11 mouse cellular contexts compared by ENCODE assay signal in the genomic region with DNA sequence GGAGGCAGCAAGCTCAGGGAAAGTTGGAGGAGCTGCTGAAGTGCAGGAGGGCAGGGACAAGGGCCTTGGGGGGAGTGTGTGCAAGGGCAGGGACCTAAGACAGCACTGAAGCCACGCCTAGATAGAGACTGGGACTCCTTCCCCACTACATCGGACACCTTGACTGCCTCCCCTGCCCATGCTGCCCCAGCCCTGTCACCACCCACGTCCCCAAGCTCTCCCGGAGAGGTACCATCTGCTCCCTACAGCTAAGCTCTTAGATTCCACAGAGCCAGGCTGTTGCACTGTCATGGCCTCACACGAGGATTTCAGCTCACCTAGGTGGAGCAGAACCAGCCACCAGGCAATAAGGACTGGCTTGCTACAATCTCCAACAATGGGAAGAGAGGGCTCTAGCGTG. TPM values are rescaled to one million over a fixed set of nuclear protein-coding genes. Genes with fewer than 3 reads are reported as not detected.
DNase-seq lines count a peak whose midpoint lies in the region; ATAC-seq lines count a peak whose summit lies in the region.
"Had no signal": no experiment of that assay in that cellular context is flagged by ENCODE, and none has a peak within 500 bp of the region (broad histone marks: within the 10 kb centered on the region; RNA-seq: fewer than 3 reads in every experiment).

No protein-coding gene starts in this region.

- peaks cover 41% of the 10 kb centered on the region for H3K4me1 ChIP-seq in forebrain, embryonic 10.5 days
- H3K4me1 ChIP-seq in forebrain, embryonic 13.5 days: peaks cover 34% of the 10 kb centered on the region
- peaks cover 98% of the 10 kb centered on the region for H3K4me1 ChIP-seq in megakaryocyte, embryonic 14.5 days
- H3K4me1 ChIP-seq in intestine, embryonic 15.5 days (replicated peaks): peaks cover 43% of the 10 kb centered on the region

- peaks cover 12% of the 10 kb centered on the region for H3K36me3 ChIP-seq in forebrain, embryonic 10.5 days (replicated peaks)
- H3K36me3 ChIP-seq in forebrain, embryonic 13.5 days (ENCODE audit: poor library complexity, severe bottlenecking): peaks cover 5% of the 10 kb centered on the region; the same call in 1 of the 2 replicates
- peaks cover 44% of the 10 kb centered on the region for H3K36me3 ChIP-seq in megakaryocyte, embryonic 14.5 days (replicated peaks; ENCODE audit: low read length)
- H3K36me3 ChIP-seq in intestine, embryonic 15.5 days: no peaks in the 10 kb centered on the region

- H3K27me3 ChIP-seq in forebrain, embryonic 10.5 days (ENCODE audit: poor library complexity, severe bottlenecking): no peaks in the 10 kb centered on the region
- no peaks in the 10 kb centered on the region for H3K27me3 ChIP-seq in forebrain, embryonic 13.5 days
- no peaks in the 10 kb centered on the region for H3K27me3 ChIP-seq in megakaryocyte, embryonic 14.5 days (replicated peaks)
- no peaks in the 10 kb centered on the region for H3K27me3 ChIP-seq in intestine, embryonic 15.5 days (replicated peaks)
- H3K27me3 ChIP-seq: hindbrain, embryonic 15.5 days had no signal

- intact Hi-C loops in gastrocnemius, postnatal 14 days (cut with DNase I; ENCODE audit: low total_unique reads): no loop called here

- H3K9me3 ChIP-seq in forebrain, embryonic 10.5 days: no peaks in the 10 kb centered on the region
- no peaks in the 10 kb centered on the region for H3K9me3 ChIP-seq in forebrain, embryonic 13.5 days (replicated peaks)
- no peaks in the 10 kb centered on the region for H3K9me3 ChIP-seq in megakaryocyte, embryonic 14.5 days
- H3K9me3 ChIP-seq in intestine, embryonic 15.5 days: no peaks in the 10 kb centered on the region
- H3K9me3 ChIP-seq: hindbrain, embryonic 15.5 days had no signal

- H3K9ac ChIP-seq in forebrain, embryonic 13.5 days: no peak overlapping the region
- no peak overlapping the region for H3K9ac ChIP-seq in intestine, embryonic 15.5 days
- H3K9ac ChIP-seq: hindbrain, embryonic 15.5 days had no signal

- H3K27ac ChIP-seq in forebrain, embryonic 10.5 days: peak overlapping the region; percentile 62
- H3K27ac ChIP-seq in forebrain, embryonic 13.5 days: no peak overlapping the region
- H3K27ac ChIP-seq in intestine, embryonic 15.5 days: no peak overlapping the region

- no peak for DNase-seq in forebrain, embryonic 10.5 days (ENCODE audit: extremely low spot score, low spot score)
- DNase-seq in layer of hippocampus, adult 9-11 months: peak; percentile 83
- DNase-seq in right cerebral cortex, adult 2 months (ENCODE audit: low spot score in 2 of 2): peak; percentile 63 to 68
- no peak for DNase-seq in gastrocnemius, postnatal 14 days
- DNase-seq: adrenal gland, postnatal 36 days; gastrocnemius, adult 2 months had no signal

- 25% methylated on average over 6 of the region's 6 CpGs for WGBS in forebrain, embryonic 10.5 days
- 29% methylated on average over 6 of the region's 6 CpGs for WGBS in forebrain, embryonic 13.5 days
- 50% methylated on average over 6 of the region's 6 CpGs for WGBS in intestine, embryonic 15.5 days

- no peak for ATAC-seq in forebrain, embryonic 13.5 days
- ATAC-seq in megakaryocyte, adult 5-6 weeks (ENCODE audit: poor library complexity, severe bottlenecking): no peak
- ATAC-seq in intestine, embryonic 15.5 days: no peak

- no peak overlapping the region for H3K4me3 ChIP-seq in forebrain, embryonic 10.5 days
- H3K4me3 ChIP-seq in forebrain, embryonic 13.5 days: no peak overlapping the region
- peak overlapping the region; percentile 29 for H3K4me3 ChIP-seq in megakaryocyte, embryonic 14.5 days (replicated peaks)
- no peak overlapping the region for H3K4me3 ChIP-seq in intestine, embryonic 15.5 days (replicated peaks)
- H3K4me3 ChIP-seq: gastrocnemius, adult 2 months; hindbrain, embryonic 15.5 days had no signal

- no peak overlapping the region for H3K4me2 ChIP-seq in forebrain, embryonic 13.5 days
- H3K4me2 ChIP-seq in intestine, embryonic 15.5 days (replicated peaks): no peak overlapping the region
- H3K4me2 ChIP-seq: hindbrain, embryonic 15.5 days had no signal

RNA-seq across cellular contexts. Expression of a gene that starts 22.4 kb away (rescaled TPM):
- 14.8 and 16.4 TPM in 2 replicates for polyA plus RNA-seq in forebrain, embryonic 10.5 days (2016; fragmentation: Nextera tagmentation; extraction: Ambion mirVana)
- 23.4 and 28.2 TPM in 2 replicates for polyA plus RNA-seq in forebrain, embryonic 13.5 days (2015; fragmentation: Nextera tagmentation; extraction: Ambion mirVana)
- 17.9 and 34.0 TPM in 2 replicates for polyA plus RNA-seq in megakaryocyte, embryonic 14.5 days (2012; ENCODE audit: insufficient read depth, low replicate concordance)
- 2.7 and 3.9 TPM in 2 replicates for total RNA-seq in megakaryocyte, adult 5-6 weeks (2015)
- 2.2 TPM in 2 replicates for total RNA-seq in megakaryocyte, adult 5-6 weeks (2017)
- 1 to 10 TPM; 6.4 to 7.4 TPM for total RNA-seq in gastrocnemius, postnatal 14 days (2021)
- polyA plus RNA-seq in intestine, embryonic 15.5 days (2015; fragmentation: Nextera tagmentation; extraction: Ambion mirVana): 14.8 and 15.0 TPM in 2 replicates

RNA-seq across cellular contexts. Expression of a gene that starts 43.6 kb away (rescaled TPM):
- 0.19 and 0.38 TPM in 2 replicates for polyA plus RNA-seq in forebrain, embryonic 10.5 days (2016; fragmentation: Nextera tagmentation; extraction: Ambion mirVana)
- 0.18 and 0.35 TPM in 2 replicates for polyA plus RNA-seq in forebrain, embryonic 13.5 days (2015; fragmentation: Nextera tagmentation; extraction: Ambion mirVana)
- 0.27 TPM in 1 of 2 replicates, not detected in the other for polyA plus RNA-seq in megakaryocyte, embryonic 14.5 days (2012; ENCODE audit: insufficient read depth, low replicate concordance)
- total RNA-seq in megakaryocyte, adult 5-6 weeks (2015): not detected in 2 replicates
- 0.12 TPM in 1 of 2 replicates, not detected in the other for total RNA-seq in megakaryocyte, adult 5-6 weeks (2017)
- 10 to 100 TPM; 18.6 to 19.6 TPM for total RNA-seq in gastrocnemius, postnatal 14 days (2021)
- polyA plus RNA-seq in intestine, embryonic 15.5 days (2015; fragmentation: Nextera tagmentation; extraction: Ambion mirVana): 0.39 and 0.82 TPM in 2 replicates
- total RNA-seq: adrenal gland, postnatal 36 days had no signal

RNA-seq across cellular contexts. Expression of a gene that starts 59.8 kb away (rescaled TPM):
- polyA plus RNA-seq in forebrain, embryonic 10.5 days (2016; fragmentation: Nextera tagmentation; extraction: Ambion mirVana): 19.9 and 20.2 TPM in 2 replicates
- polyA plus RNA-seq in forebrain, embryonic 13.5 days (2015; fragmentation: Nextera tagmentation; extraction: Ambion mirVana): 15.3 and 16.4 TPM in 2 replicates
- 10.3 and 19.1 TPM in 2 replicates for polyA plus RNA-seq in megakaryocyte, embryonic 14.5 days (2012; ENCODE audit: insufficient read depth, low replicate concordance)
- total RNA-seq in megakaryocyte, adult 5-6 weeks (2015): 1.6 and 2.4 TPM in 2 replicates
- 3.6 and 5.4 TPM in 2 replicates for total RNA-seq in megakaryocyte, adult 5-6 weeks (2017)
- total RNA-seq in gastrocnemius, postnatal 14 days (2021): 1 to 10 TPM; 5.4 TPM
- polyA plus RNA-seq in intestine, embryonic 15.5 days (2015; fragmentation: Nextera tagmentation; extraction: Ambion mirVana): 18.7 and 20.8 TPM in 2 replicates

Comparison
In these comparisons a context has a peak if more than half of its experiments do, and no peak if none do; other contexts are left out.
1. DNase-seq: peak in layer of hippocampus, adult 9-11 months (single experiment) and right cerebral cortex, adult 2 months (2 of 2); none in forebrain, embryonic 10.5 days (single experiment) and gastrocnemius, postnatal 14 days (single experiment).